Mouse (Mus musculus): Measurements from ENCODE around the gene Ylpm1.

DNA sequence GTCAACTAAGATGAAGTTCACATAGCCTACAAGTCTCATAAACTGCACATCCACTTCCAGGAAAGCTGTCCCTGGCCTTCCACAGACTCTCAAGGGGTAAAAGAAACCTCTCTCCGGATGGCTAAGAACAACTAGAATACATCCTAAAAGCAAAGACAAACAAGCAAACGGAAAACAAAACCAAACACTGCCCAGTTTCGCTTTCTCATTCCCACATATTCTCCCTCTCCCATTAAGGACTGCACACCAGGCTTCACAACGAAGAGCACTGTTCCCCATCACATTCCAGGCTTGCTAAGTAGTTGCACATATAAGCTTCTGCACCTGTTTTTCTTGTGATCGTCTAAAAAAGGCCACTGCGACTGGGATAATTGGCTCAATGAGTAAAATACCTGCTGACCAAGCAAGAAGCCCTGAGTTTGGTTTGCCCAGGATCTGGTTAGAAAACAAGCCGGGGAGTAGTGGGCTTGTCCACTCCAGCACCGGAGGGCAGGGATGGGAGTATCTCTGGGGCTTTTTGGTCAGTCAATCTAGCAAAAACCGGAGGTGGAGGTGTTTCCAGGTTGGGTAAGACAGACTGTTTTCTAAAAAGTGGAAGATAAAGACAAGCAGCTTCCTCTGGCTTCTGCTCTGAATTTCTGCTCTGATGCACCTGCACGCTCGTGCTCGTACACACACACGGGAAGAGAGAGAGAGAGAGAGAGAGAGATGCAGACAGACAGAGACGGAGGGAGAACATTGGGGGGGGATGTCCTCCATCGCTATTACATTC lies 26.3 kb upstream of the Ylpm1 start:
- TF ChIP-seq CTCF (IDR thresholded peaks at IDR 0.05; ENCODE audit: extremely low read depth, insufficient read depth, insufficient read length, insufficient replicate concordance) (no peak), POLR2A (IDR thresholded peaks at IDR 0.05; ENCODE audit: low read depth, low read length) (no peak)

Data from spleen, adult 2 months (tissue).